Mouse (Mus musculus): ENCODE measurements around the gene Olfr60.

Olfr60 gene

GRCm38 (mm10) chr7:140361571-140361970 lies at the start of gene Olfr60:
TSS of gene Olfr60 (minus strand) at chr7:140361671.
- no peak for DNase-seq

- no peak for DNase-seq
Observed at GRCm38 (mm10) chr7:140402818-140403217, 41.3 kb upstream of the Olfr60 start, which contains the start of gene Olfr531. TSS of gene Olfr531 (minus strand) at chr7:140402918.

GRCm38 (mm10) chr7:140376911-140377310 lies 15.4 kb upstream of the Olfr60 start:
- DNase-seq, result no peak

GRCm38 (mm10) chr7:140376231-140376630 lies 14.8 kb upstream of the Olfr60 start, which contains the start of gene Olfr530:
TSS of gene Olfr530 (minus strand) at chr7:140376331.
- no peak for DNase-seq

GRCm38 (mm10) chr7:140374300-140374699 lies 12.8 kb upstream of the Olfr60 start:
- DNase-seq, result no peak

GRCm38 (mm10) chr7:140333717-140334116 lies 27.8 kb downstream of the Olfr60 start, which contains the start of gene Olfr527:
TSS of gene Olfr527 (plus strand) at chr7:140334017.
- DNase-seq, result no peak

GRCm38 (mm10) chr7:140329766-140330304 lies 31.6 kb downstream of the Olfr60 start:
- no peak for DNase-seq

- no peak for DNase-seq
Observed at GRCm38 (mm10) chr7:140321135-140321534, 40.3 kb downstream of the Olfr60 start.

- no peak for DNase-seq
Observed at GRCm38 (mm10) chr7:140320558-140320957, 40.9 kb downstream of the Olfr60 start, which contains the start of gene Olfr525. TSS of gene Olfr525 (plus strand) at chr7:140320858.

- DNase-seq, result no peak
Observed at GRCm38 (mm10) chr7:140319861-140320385, 41.5 kb downstream of the Olfr60 start.

GRCm38 (mm10) chr7:140299416-140299815 lies 62.1 kb downstream of the Olfr60 start:
- no peak for DNase-seq

- DNase-seq, result no peak
Observed at GRCm38 (mm10) chr7:140296876-140297275, 64.6 kb downstream of the Olfr60 start.

- no peak for DNase-seq
Observed at GRCm38 (mm10) chr7:140295746-140296145, 65.7 kb downstream of the Olfr60 start.
